Mouse (Mus musculus): ENCODE data around the gene Fgr. TPM values are rescaled to one million over a fixed set of nuclear protein-coding genes. Genes with fewer than 3 reads are reported as not detected.
"Not testable (repeated sequence)": the region's sequence is repeated elsewhere in the genome, so short reads cannot be mapped to it uniquely, and the experiment has no call there.

Fgr gene
- polyA plus RNA-seq, 1 experiment from 2014 or later = 0.81 TPM

DNA sequence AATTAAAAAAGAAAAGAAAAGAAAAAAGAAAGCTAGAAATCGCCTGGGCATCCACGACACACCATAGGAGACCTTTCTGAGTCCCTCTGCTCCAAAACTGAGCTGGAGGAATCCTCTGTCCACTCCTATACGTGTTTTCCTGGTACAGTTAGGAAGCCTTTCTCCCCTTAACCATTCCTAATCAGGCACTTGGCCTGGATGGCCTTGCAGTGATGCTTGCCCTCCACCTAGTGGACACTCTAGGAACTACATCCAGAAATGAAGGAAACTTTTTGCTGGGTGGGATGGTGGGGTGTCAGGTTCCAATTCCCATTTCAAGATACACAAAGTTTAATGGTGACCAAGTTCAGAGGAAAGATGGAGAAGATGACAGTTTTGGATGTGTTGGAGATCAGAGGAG lies 31.3 kb downstream of the Fgr start:
- no peaks in the 10 kb centered on the region for H3K9me3 ChIP-seq (replicated peaks)
- no peak overlapping the region for H3K4me3 ChIP-seq (replicated peaks)
- H3K36me3 ChIP-seq = no peaks in the 10 kb centered on the region
- no peak overlapping the region for H3K27ac ChIP-seq
- WGBS = 12% methylated on average over 3 of the region's 3 CpGs
- no peak overlapping the region for H3K4me2 ChIP-seq
- ATAC-seq (replicated peaks; ENCODE audit: low FRiP score) = 0 out of 2 replicates have a peak, but pooled peaks have one; percentile 40
- H3K27me3 ChIP-seq = peaks cover 10% of the 10 kb centered on the region
- peaks cover 35% of the 10 kb centered on the region for H3K4me1 ChIP-seq
- H3K9ac ChIP-seq = no peak overlapping the region

DNA sequence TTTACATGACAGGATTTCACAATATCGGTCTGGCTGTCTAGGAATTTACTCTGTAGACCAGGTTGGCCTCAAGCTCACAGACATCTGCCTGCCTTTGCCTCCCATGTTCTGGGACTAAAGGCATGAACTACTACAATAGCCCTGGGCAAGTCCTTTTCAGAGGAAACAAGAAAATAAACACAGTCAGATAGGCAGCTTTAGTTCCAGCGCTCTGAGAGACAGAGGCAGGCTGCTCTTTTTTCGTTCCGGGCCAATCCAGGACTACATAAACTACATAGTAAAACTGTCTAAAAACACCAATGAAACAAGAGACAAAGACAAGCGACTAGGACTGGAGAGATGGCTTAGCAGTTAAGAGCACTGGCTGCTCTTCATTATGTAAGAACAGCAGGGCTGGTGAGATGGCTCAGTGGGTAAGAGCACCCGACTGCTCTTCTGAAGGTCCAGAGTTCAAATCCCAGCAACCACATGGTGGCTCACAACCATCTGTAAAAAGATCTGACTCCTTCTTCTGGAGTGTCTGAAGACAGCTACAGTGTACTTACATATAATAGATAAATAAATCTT lies 32.1 kb downstream of the Fgr start:
- not testable (repeated sequence) for ATAC-seq (replicated peaks; ENCODE audit: low FRiP score); H3K36me3 ChIP-seq; H3K27ac ChIP-seq; H3K4me2 ChIP-seq; H3K4me3 ChIP-seq (replicated peaks); H3K9me3 ChIP-seq (replicated peaks); H3K9ac ChIP-seq
- Histone ChIP-seq H3K27me3 (peaks cover 14% of the 10 kb centered on the region), H3K4me1 (peaks cover 42% of the 10 kb centered on the region)
- WGBS = 30% methylated on average over 6 of the region's 6 CpGs

DNA sequence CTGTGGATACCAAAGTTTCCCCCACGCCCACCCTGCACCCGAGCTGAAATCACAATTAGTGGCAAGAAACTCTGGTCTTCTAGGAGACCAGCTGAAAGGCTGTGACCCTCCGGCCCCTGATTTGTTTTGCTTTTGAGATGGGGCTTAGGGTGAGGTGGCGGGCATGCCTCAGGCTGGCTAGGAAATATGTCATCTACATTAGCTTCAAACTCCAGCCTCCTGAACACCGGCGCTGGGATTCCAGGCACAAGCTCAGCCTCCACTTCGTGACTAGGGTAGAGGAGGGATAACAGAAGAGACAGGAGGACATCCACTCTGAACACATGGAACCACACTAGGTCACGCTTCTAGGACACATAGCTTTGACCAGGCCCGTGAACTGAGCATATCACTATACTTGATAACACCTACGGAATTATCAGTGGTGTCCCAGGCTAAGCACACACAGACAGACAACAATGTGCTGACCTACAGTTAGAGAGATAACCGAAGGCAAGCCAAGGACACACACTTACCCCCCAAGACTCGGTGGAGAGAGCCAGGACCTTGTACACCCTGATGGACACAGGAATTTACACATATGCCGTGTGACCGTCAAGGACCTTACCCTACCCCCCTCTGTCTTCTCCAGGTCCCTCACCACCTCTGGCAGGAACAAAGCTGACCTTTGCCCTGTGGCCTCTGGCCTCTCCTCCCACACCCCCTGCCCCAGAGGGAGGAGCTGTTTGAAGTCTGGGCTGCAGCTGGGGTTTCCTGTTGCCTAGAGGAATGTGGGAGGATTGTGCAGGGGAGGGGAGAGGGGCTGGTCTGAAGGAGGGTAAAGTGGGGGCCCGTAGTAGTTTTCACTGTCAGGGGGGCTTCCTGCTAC lies 33.9 kb downstream of the Fgr start:
- peak overlapping the region; percentile 2; the same call in 1 of the 2 replicates for H3K4me2 ChIP-seq
- H3K9ac ChIP-seq = no peak overlapping the region
- H3K9me3 ChIP-seq (replicated peaks) = no peaks in the 10 kb centered on the region
- no peak for ATAC-seq (replicated peaks; ENCODE audit: low FRiP score)
- no peaks in the 10 kb centered on the region for H3K36me3 ChIP-seq
- peaks cover 45% of the 10 kb centered on the region for H3K4me1 ChIP-seq
- peaks cover 12% of the 10 kb centered on the region for H3K27me3 ChIP-seq
- H3K4me3 ChIP-seq (replicated peaks) = no peak overlapping the region
- WGBS = 21% methylated on average over 15 of the region's 15 CpGs
- H3K27ac ChIP-seq = peak overlapping the region; percentile 67

DNA sequence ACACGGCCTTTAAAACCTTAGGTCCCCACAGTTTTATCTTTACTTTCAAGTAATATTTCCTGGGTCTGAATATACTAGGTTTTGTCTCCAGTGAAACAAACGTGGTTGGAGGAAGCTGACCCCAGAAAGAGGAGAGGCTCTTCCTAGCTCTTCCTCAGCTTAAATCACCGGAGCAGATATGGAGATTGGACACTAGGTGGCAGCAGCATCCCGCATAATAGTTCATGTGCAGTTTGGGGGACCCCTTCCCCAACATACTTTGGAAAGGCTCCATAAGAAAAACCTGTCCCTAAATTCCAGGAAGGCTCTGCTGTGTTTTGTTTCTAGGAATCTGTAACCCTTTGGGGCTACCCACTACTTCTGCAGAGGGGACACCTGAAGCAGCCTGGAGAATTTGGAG lies 35.2 kb downstream of the Fgr start:
- no peak for ATAC-seq (replicated peaks; ENCODE audit: low FRiP score)
- 2% methylated on average over 4 of the region's 4 CpGs for WGBS
- H3K4me3 ChIP-seq (replicated peaks) = no peak overlapping the region
- H3K27me3 ChIP-seq = peaks cover 12% of the 10 kb centered on the region
- no peaks in the 10 kb centered on the region for H3K36me3 ChIP-seq
- no peak overlapping the region for H3K27ac ChIP-seq
- no peak overlapping the region for H3K4me2 ChIP-seq
- no peaks in the 10 kb centered on the region for H3K9me3 ChIP-seq (replicated peaks)
- no peak overlapping the region for H3K9ac ChIP-seq
- H3K4me1 ChIP-seq = peaks cover 47% of the 10 kb centered on the region

DNA sequence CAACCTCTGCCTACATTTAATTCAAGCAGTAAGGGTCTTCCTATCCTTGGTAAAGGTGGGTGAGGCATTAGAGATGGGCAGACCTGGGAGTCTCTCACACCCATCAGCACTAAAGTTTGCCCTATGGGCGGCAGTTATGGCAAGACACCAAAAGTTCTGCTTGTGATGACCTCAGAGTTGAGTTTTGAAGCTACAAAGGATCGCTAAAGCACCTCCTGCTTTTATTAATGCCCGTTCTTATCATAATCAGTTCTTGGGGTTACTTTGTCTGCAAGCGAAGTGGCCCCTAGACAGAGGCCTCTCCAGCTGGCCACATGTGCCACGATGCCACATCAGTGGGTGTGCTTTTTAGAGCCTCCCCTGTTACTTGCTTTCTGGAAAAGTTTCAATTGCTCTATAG lies 35.8 kb downstream of the Fgr start:
- H3K4me2 ChIP-seq = no peak overlapping the region
- no peak overlapping the region for H3K27ac ChIP-seq
- no peaks in the 10 kb centered on the region for H3K9me3 ChIP-seq (replicated peaks)
- peaks cover 52% of the 10 kb centered on the region for H3K4me1 ChIP-seq
- WGBS = 69% methylated on average over 5 of the region's 5 CpGs
- H3K36me3 ChIP-seq = no peaks in the 10 kb centered on the region
- H3K4me3 ChIP-seq (replicated peaks) = no peak overlapping the region
- no peak overlapping the region for H3K9ac ChIP-seq
- no peak for ATAC-seq (replicated peaks; ENCODE audit: low FRiP score)
- H3K27me3 ChIP-seq = peaks cover 12% of the 10 kb centered on the region

DNA sequence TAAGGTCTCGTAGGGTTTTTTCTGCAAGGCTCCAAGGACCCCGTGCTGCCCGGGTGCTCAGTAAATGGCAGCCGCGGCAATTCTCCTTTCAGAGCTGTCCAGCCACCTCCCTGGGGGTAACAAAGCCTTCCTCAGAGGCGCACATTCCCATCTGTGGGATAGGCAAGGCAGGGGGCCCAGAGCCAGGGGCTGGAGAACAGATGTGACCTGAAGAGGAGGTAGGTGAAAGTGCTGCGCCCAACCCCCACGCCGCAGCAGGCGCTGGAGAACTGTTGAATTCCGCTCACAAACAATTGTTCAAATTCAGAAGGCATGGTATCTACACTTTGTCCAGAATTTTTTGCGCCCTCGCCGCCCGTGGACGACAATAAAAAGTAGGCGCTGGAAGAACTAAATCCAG lies 36.7 kb downstream of the Fgr start:
- Histone ChIP-seq H3K27ac (no peak overlapping the region), H3K4me1 (peaks cover 62% of the 10 kb centered on the region), H3K9me3 (replicated peaks) (no peaks in the 10 kb centered on the region), H3K4me2 (peak overlapping the region; percentile 66), H3K9ac (peak overlapping the region; percentile 97; the same call in 1 of the 2 replicates), H3K4me3 (replicated peaks) (peak overlapping the region; percentile 99), H3K36me3 (no peaks in the 10 kb centered on the region), H3K27me3 (peaks cover 12% of the 10 kb centered on the region)
- no peak for ATAC-seq (replicated peaks; ENCODE audit: low FRiP score)
- WGBS = 2% methylated on average over 17 of the region's 17 CpGs

DNA sequence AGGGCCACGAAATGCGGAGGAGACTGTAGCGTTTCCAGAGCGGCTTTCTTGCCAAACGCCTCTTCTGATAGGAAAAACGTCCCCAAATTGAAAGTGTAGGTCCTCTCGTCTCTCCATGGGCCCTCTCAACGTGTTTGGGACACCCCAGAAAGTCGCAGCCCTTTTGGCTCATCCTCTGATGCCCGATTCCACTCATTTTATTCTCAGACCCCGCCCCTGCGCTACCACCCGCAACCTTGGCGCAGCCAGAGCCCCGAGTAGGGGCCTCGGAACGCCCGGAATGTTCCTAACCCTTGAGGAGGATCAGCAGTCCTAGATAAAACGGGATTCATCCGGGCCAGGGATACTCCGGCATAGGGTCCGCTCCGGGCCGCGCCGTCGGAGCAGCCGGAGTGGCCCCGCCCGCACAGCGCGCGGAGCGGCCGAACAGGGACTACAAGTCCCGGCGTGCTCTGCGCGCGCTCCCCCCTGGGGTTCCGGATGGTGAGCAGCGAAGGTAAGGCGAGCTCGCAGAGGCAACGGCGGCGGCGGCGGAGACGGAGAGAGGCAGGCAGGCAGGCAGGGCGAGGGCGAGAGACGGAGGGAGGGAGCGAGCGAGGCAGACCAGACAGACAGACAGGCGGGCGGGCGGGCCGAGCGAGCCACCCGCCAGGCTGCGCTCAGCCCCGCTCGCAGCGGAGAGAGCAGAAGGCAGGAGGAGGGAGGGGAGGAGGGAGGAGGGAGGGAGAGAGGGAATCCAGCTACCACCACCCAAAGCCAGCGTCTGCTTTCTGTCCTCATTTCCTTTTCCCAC lies 37.3 kb downstream of the Fgr start, which contains the start of gene Ahdc1:
Gene Ahdc1 (plus strand): TSS at position 233 of the 793 bp plus-strand sequence.
- Histone ChIP-seq H3K4me1 (peaks cover 68% of the 10 kb centered on the region), H3K4me2 (peak within 1 kb of the TSS; percentile 66), H3K27me3 (peaks cover 12% of the 10 kb centered on the region), H3K27ac (peak within 1 kb of the TSS; percentile 98), H3K9me3 (replicated peaks) (no peaks in the 10 kb centered on the region), H3K36me3 (no peaks in the 10 kb centered on the region), H3K4me3 (replicated peaks) (peak within 1 kb of the TSS; percentile 99), H3K9ac (peak within 1 kb of the TSS; percentile 97)
- WGBS = under 1% methylated on average over 66 of the region's 66 CpGs
- peak; percentile 75 for ATAC-seq (replicated peaks; ENCODE audit: low FRiP score)

DNA sequence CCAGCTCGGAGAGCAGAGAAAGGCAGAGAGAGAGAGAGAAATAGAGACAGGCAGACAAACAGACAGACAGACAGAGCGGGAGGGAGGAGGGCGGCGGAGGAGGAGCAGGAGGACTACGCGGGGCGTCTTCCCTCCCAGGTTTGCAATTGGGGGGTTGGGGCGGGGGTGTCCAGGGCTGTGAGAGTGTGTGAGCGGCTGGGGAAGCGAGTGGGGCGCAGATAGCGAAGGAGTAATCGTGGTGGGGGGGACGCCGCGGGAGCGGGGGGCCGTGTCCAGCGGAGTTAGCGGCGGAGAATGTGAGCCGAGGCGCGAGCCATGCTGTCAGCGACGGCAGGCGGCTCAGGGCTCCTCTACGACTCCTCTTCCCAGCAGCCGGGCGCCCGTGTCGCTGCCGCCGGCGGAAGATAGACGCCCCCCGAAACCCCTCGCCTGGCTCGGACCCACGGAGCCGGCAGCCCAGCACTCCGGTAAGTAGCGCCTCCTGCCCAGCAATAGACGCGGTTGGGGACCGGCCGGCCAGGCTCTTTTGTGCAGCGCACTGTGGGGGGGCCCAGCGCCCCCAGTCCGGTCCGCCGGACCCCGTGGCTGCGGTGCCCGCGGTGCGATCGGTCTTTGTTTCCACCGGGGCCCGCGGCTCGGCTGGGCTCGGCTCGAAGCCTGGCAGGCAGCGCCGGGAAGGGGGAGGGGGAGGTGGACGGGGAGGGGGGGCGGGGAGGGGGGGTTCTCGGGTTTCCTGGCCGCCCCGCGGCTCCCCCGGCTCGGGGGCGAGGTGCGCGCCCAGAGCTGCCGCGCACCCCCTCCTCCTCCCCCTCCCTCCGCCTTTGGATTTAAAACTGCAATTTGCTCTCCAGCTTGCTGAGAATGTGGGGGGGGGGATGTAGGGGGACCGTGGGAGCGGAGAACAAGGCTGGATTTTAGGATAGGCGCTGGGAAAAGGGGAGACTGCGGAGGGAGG lies 38.2 kb downstream of the Fgr start:
- H3K27ac ChIP-seq = peak overlapping the region; percentile 98
- peak; percentile 4; the same call in 1 of the 2 replicates for ATAC-seq (replicated peaks; ENCODE audit: low FRiP score)
- H3K4me2 ChIP-seq = peak overlapping the region; percentile 66
- peak overlapping the region; percentile 99 for H3K4me3 ChIP-seq (replicated peaks)
- peaks cover 76% of the 10 kb centered on the region for H3K4me1 ChIP-seq
- no peaks in the 10 kb centered on the region for H3K36me3 ChIP-seq
- H3K9ac ChIP-seq = peak overlapping the region; percentile 97
- peaks cover 12% of the 10 kb centered on the region for H3K27me3 ChIP-seq
- H3K9me3 ChIP-seq (replicated peaks) = no peaks in the 10 kb centered on the region
- 1% methylated on average over 48 of the region's 84 CpGs for WGBS

DNA sequence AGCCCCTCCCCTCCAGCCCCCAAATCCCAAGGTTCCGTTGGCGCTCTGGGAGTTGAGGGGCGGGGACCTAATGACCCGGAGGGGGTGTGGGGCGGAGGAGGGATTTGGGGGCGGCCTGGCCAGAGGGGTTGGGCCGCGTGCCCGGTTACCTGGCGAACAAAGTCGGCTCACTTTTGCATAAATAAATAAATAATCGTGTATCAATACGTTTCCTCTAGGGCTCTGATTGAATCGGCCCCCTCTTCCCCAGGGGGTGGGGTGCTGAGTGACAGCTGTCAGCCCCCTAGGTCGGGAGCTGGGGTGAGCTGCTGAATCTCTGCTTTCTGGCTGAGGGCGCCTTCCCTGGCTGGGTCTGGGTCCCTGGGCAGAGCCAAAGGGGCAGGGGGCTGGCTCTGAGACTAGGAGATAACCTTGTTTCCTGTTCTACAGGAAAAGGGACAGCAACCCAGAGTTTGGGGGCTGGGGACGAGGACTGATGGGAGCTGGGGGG lies 38.9 kb downstream of the Fgr start:
- H3K36me3 ChIP-seq = no peaks in the 10 kb centered on the region
- H3K4me1 ChIP-seq = peaks cover 76% of the 10 kb centered on the region
- H3K9me3 ChIP-seq (replicated peaks) = no peaks in the 10 kb centered on the region
- H3K4me2 ChIP-seq = peak overlapping the region; percentile 66
- peak; percentile 3; the same call in 1 of the 2 replicates for ATAC-seq (replicated peaks; ENCODE audit: low FRiP score)
- H3K4me3 ChIP-seq (replicated peaks) = peak overlapping the region; percentile 99
- H3K27me3 ChIP-seq = peaks cover 12% of the 10 kb centered on the region
- under 1% methylated on average over 17 of the region's 17 CpGs for WGBS
- peak overlapping the region; percentile 98 for H3K27ac ChIP-seq
- peak overlapping the region; percentile 97 for H3K9ac ChIP-seq

DNA sequence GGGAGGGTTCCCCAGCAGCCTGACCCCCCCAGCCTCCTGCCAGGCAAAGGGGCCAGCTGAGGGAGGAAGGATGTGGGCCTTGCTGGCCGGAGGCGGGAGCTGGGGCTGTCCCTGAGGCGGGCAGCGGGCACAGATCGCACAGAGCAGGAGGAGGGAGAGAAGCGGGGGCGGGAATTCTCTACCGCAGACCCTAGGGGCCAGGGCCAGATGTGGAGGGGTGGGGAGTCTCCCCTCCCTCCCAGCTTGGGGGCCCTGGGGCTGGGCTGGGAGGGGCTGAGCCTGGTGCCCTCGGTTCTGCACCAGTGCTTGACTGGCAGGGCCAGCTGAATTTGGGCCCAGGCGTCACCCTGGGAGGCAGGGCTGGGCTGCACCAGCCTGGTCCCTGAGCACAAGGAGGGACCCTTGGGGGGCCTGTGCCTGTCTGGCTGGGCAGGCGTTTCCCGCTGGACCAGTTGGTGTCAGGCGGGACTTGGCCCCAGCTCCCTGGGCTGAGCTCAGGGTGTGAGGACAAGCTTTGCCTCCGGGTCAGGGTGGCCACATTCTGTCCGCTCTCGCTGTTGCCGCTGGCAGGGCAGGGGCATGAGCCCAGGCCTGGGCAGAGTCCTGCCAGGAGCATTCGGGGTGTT lies 39.5 kb downstream of the Fgr start:
- Histone ChIP-seq H3K27me3 (peaks cover 12% of the 10 kb centered on the region), H3K27ac (peak overlapping the region; percentile 98), H3K4me1 (peaks cover 76% of the 10 kb centered on the region), H3K4me3 (replicated peaks) (peak overlapping the region; percentile 99), H3K9ac (peak overlapping the region; percentile 97), H3K36me3 (peaks cover 5% of the 10 kb centered on the region; the same call in 1 of the 2 replicates), H3K9me3 (replicated peaks) (no peaks in the 10 kb centered on the region), H3K4me2 (peak overlapping the region; percentile 66)
- WGBS = 3% methylated on average over 18 of the region's 18 CpGs
- ATAC-seq (replicated peaks; ENCODE audit: low FRiP score) = peak; percentile 60
